Mouse (Mus musculus): ENCODE data around the gene Lin52. TPM values are rescaled to one million over a fixed set of nuclear protein-coding genes. Genes with fewer than 3 reads are reported as not detected.

Lin52 gene
- polyA plus RNA-seq, 1 experiment = 34.7 TPM

GRCm38 (mm10) chr12:84478937-84479336, 27.7 kb downstream of the Lin52 start:
- H3K4me1 ChIP-seq (ENCODE audit: control insufficient read depth, insufficient read depth, low read length) = no peaks in the 10 kb centered on the region
- no peak overlapping the region for H3K27ac ChIP-seq (ENCODE audit: insufficient read depth, low read length)
- DNase-seq = no peak
- no peaks in the 10 kb centered on the region for H3K27me3 ChIP-seq (ENCODE audit: control insufficient read depth, insufficient read depth, low read length)
- no peak for TF ChIP-seq POLR2A (IDR thresholded peaks at IDR 0.05; ENCODE audit: borderline replicate concordance, insufficient read depth, low read length)
- TF ChIP-seq CTCF (IDR thresholded peaks at IDR 0.05; ENCODE audit: borderline replicate concordance, insufficient read depth, low read depth, low read length) = no peak
- H3K4me3 ChIP-seq (replicated peaks; ENCODE audit: insufficient read depth, low read depth, low read length) = no peak overlapping the region
- WGBS = 96% methylated on average over 7 of the region's 7 CpGs

- DNase-seq = no peak
- TF ChIP-seq POLR2A (IDR thresholded peaks at IDR 0.05; ENCODE audit: borderline replicate concordance, insufficient read depth, low read length) (no peak), CTCF (IDR thresholded peaks at IDR 0.05; ENCODE audit: borderline replicate concordance, insufficient read depth, low read depth, low read length) (no peak)
- H3K27me3 ChIP-seq (ENCODE audit: control insufficient read depth, insufficient read depth, low read length) = no peaks in the 10 kb centered on the region
- no peak overlapping the region for H3K4me3 ChIP-seq (replicated peaks; ENCODE audit: insufficient read depth, low read depth, low read length)
- 77% methylated on average over 2 of the region's 2 CpGs for WGBS
- H3K4me1 ChIP-seq (ENCODE audit: control insufficient read depth, insufficient read depth, low read length) = no peaks in the 10 kb centered on the region
- no peak overlapping the region for H3K27ac ChIP-seq (ENCODE audit: insufficient read depth, low read length)
Observed at GRCm38 (mm10) chr12:84481251-84481650, 30.0 kb downstream of the Lin52 start.

- WGBS = 94% methylated on average over 14 of the region's 14 CpGs
Observed at GRCm38 (mm10) chr12:84482778-84483585, 31.8 kb downstream of the Lin52 start.

GRCm38 (mm10) chr12:84487324-84488056, 36.3 kb downstream of the Lin52 start:
- 32% methylated on average over 8 of the region's 8 CpGs for whole genome bisulfite sequencing
- H3K4me3 ChIP-seq (replicated peaks; ENCODE audit: insufficient read depth, low read depth, low read length) = no peak overlapping the region
- no peaks in the 10 kb centered on the region for H3K27me3 ChIP-seq (ENCODE audit: control insufficient read depth, insufficient read depth, low read length)
- H3K27ac ChIP-seq (ENCODE audit: insufficient read depth, low read length) = no peak overlapping the region
- no peak for DNase-seq
- TF ChIP-seq POLR2A (IDR thresholded peaks at IDR 0.05; ENCODE audit: borderline replicate concordance, insufficient read depth, low read length) (no peak), CTCF (IDR thresholded peaks at IDR 0.05; ENCODE audit: borderline replicate concordance, insufficient read depth, low read depth, low read length) (no peak)
- no peaks in the 10 kb centered on the region for H3K4me1 ChIP-seq (ENCODE audit: control insufficient read depth, insufficient read depth, low read length)

More at GRCm38 (mm10) chr12:84482778-84483585, 31.8 kb downstream of the Lin52 start:
- Histone ChIP-seq H3K27me3 (ENCODE audit: control insufficient read depth, insufficient read depth, low read length) (no peaks in the 10 kb centered on the region), H3K4me3 (replicated peaks; ENCODE audit: insufficient read depth, low read depth, low read length) (no peak overlapping the region), H3K27ac (ENCODE audit: insufficient read depth, low read length) (no peak overlapping the region), H3K4me1 (ENCODE audit: control insufficient read depth, insufficient read depth, low read length) (no peaks in the 10 kb centered on the region)
- DNase-seq = no peak
- no peak for TF ChIP-seq POLR2A (IDR thresholded peaks at IDR 0.05; ENCODE audit: borderline replicate concordance, insufficient read depth, low read length)
- TF ChIP-seq CTCF (IDR thresholded peaks at IDR 0.05; ENCODE audit: borderline replicate concordance, insufficient read depth, low read depth, low read length) = no peak

- no peak overlapping the region for H3K27ac ChIP-seq (ENCODE audit: insufficient read depth, low read length)
- WGBS = 98% methylated on average over 1 of the region's 1 CpGs
- H3K4me1 ChIP-seq (ENCODE audit: control insufficient read depth, insufficient read depth, low read length) = no peaks in the 10 kb centered on the region
- TF ChIP-seq POLR2A (IDR thresholded peaks at IDR 0.05; ENCODE audit: borderline replicate concordance, insufficient read depth, low read length) (no peak), CTCF (IDR thresholded peaks at IDR 0.05; ENCODE audit: borderline replicate concordance, insufficient read depth, low read depth, low read length) (no peak)
- no peak overlapping the region for H3K4me3 ChIP-seq (replicated peaks; ENCODE audit: insufficient read depth, low read depth, low read length)
- H3K27me3 ChIP-seq (ENCODE audit: control insufficient read depth, insufficient read depth, low read length) = no peaks in the 10 kb centered on the region
- DNase-seq = no peak
Observed at GRCm38 (mm10) chr12:84496795-84497194, 45.6 kb downstream of the Lin52 start.

GRCm38 (mm10) chr12:84500528-84501263, 49.5 kb downstream of the Lin52 start:
- Histone ChIP-seq H3K4me3 (replicated peaks; ENCODE audit: insufficient read depth, low read depth, low read length) (no peak overlapping the region), H3K27me3 (ENCODE audit: control insufficient read depth, insufficient read depth, low read length) (no peaks in the 10 kb centered on the region), H3K27ac (ENCODE audit: insufficient read depth, low read length) (no peak overlapping the region), H3K4me1 (ENCODE audit: control insufficient read depth, insufficient read depth, low read length) (no peaks in the 10 kb centered on the region)
- no peak for DNase-seq
- WGBS = 92% methylated on average over 8 of the region's 8 CpGs
- TF ChIP-seq POLR2A (IDR thresholded peaks at IDR 0.05; ENCODE audit: borderline replicate concordance, insufficient read depth, low read length) (no peak), CTCF (IDR thresholded peaks at IDR 0.05; ENCODE audit: borderline replicate concordance, insufficient read depth, low read depth, low read length) (no peak)

GRCm38 (mm10) chr12:84501278-84501677, 50.1 kb downstream of the Lin52 start:
- 76% methylated on average over 4 of the region's 4 CpGs for WGBS
- no peak overlapping the region for H3K27ac ChIP-seq (ENCODE audit: insufficient read depth, low read length)
- TF ChIP-seq CTCF (IDR thresholded peaks at IDR 0.05; ENCODE audit: borderline replicate concordance, insufficient read depth, low read depth, low read length) (no peak), POLR2A (IDR thresholded peaks at IDR 0.05; ENCODE audit: borderline replicate concordance, insufficient read depth, low read length) (no peak)
- DNase-seq = no peak
- no peak overlapping the region for H3K4me3 ChIP-seq (replicated peaks; ENCODE audit: insufficient read depth, low read depth, low read length)
- no peaks in the 10 kb centered on the region for H3K4me1 ChIP-seq (ENCODE audit: control insufficient read depth, insufficient read depth, low read length)
- no peaks in the 10 kb centered on the region for H3K27me3 ChIP-seq (ENCODE audit: control insufficient read depth, insufficient read depth, low read length)

Data from cerebellum, adult 2 months (tissue).